Mouse (Mus musculus) ES-CJ7 (cell line): ENCODE measurements around the gene Gm49027.

Experiments
- DNase-seq: peaks from one replicate; pipeline ENCODE4 v3.0.0; 2011; ENCODE audit warnings: low read depth, low spot score

Gene Gm49027

GRCm38 (mm10) chr5:123501973-123502372, 23.3 kb downstream of the Gm49027 start:
- DNase-seq: no peak

GRCm38 (mm10) chr5:123499717-123500116, 25.6 kb downstream of the Gm49027 start:
- DNase-seq: peak; percentile 48

GRCm38 (mm10) chr5:123489935-123490334, 35.4 kb downstream of the Gm49027 start:
- DNase-seq: no peak

GRCm38 (mm10) chr5:123489112-123489785, 36.0 kb downstream of the Gm49027 start, which contains the start of the genes Lrrc43 and Il31:
Gene Lrrc43 (plus strand): TSS chr5:123489305.
Gene Il31 (minus strand): TSS chr5:123489489.
- DNase-seq: no peak

GRCm38 (mm10) chr5:123487659-123488395, 37.5 kb downstream of the Gm49027 start:
- no peak for DNase-seq

GRCm38 (mm10) chr5:123473817-123474216, 51.5 kb downstream of the Gm49027 start:
- DNase-seq: no peak

- DNase-seq: no peak
These were observed 54.4 kb downstream of the Gm49027 start for GRCm38 (mm10) chr5:123470784-123471400.

DNA sequence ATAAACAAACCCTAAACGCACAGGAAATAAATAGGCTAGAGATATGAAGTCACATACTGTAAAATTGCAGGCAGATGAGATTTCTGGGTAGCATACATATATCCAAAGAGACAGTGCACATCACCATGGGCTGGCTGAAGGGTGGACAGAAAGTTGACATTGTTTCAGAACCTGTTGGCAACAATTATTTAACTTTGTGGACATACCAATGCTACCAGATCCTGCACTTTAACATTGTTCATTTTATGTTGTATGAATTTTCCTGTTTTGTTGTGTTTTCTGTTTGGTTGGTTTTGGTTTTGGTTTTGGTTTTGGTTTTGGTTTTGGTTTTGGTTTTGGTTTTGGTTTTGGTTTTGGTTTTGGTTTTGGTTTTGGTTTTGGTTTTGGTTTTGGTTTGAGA, 60.6 kb downstream of the Gm49027 start:
- DNase-seq: no peak
